Mouse (Mus musculus) Patski (cell line): ENCODE data around the gene Kdelr1. TPM values are rescaled to one million over a fixed set of nuclear protein-coding genes. Genes with fewer than 3 reads are reported as not detected.

ENCODE experiments used
- ATAC-seq: fragments of 100-300 bp; one replicate; pipeline ENCODE4 v1.8.0; 2021
- CTCF ChIA-PET: fragments of 350-600 bp; sonication (Branson Sonifier 250); formaldehyde crosslinking; loops from one replicate; lab custom pipeline; 2022; ENCODE audit warnings: inconsistent platforms; lab: Charles Lee
- POLR2A ChIA-PET: fragments of 350-600 bp; sonication (Branson Sonifier 250); formaldehyde crosslinking; loops from one replicate; lab custom pipeline; 2022; ENCODE audit warnings: antibody characterized with exemption, inconsistent platforms; lab: Charles Lee
- DNase-seq: peaks from one replicate; pipeline ENCODE4 v3.0.0-alpha.2; 2011; ENCODE audit warnings: low read depth, low spot score
- H3K27me3 ChIP-seq: fragments of 371-371 bp; one replicate; pipeline ENCODE4 v1.5.1; 2021
- CTCF ChIP-seq: fragments of 100-300 bp; IDR thresholded peaks from one replicate; pipeline ENCODE4 v1.5.1; 2021
- in situ Hi-C: fragments of 300-500 bp; cut with MboI; formaldehyde crosslinking; loops from 3 replicates; pipeline ENCODE4 v1.11.1; 2018; ENCODE audit warnings: low pct_unique_long_range_greater_than_20kb, mixed read lengths
- polyA plus RNA-seq: library from polyadenylated mRNA; unstranded; gene quantifications from one replicate; pipeline ENCODE4 v1.2.3, GENCODE M21; 2021

The Kdelr1 gene
- polyA plus RNA-seq, 1 experiment from 2014 or later = 234 TPM

- no peak for ATAC-seq
Observed at GRCm38 (mm10) chr7:45916056-45917003, 43.8 kb downstream of the Kdelr1 start.

GRCm38 (mm10) chr7:45917004-45917704 is 44.6 kb downstream of the Kdelr1 start:
- POLR2A ChIA-PET = no interaction called here
- CTCF ChIA-PET = no interaction called here
- TF ChIP-seq CTCF = no peak
- DNase-seq = no peak
- in situ Hi-C loops = no loop called here
- ATAC-seq = no peak
- no peaks in the 10 kb centered on the region for H3K27me3 ChIP-seq

More at GRCm38 (mm10) chr7:45916056-45917003, 43.8 kb downstream of the Kdelr1 start:
- no peak for TF ChIP-seq CTCF
- in situ Hi-C loops = no loop called here
- no peaks in the 10 kb centered on the region for H3K27me3 ChIP-seq
- DNase-seq = no peak
- ChIA-PET POLR2A (interaction anchor here (0.7 kb wide), 1 partner anchor 43 kb away, joined by 3 read pairs; no protein-coding TSS in a partner anchor), CTCF (no interaction called here)

GRCm38 (mm10) chr7:45917926-45918325 is 45.4 kb downstream of the Kdelr1 start:
- ATAC-seq = no peak
- no peak for DNase-seq
- ChIA-PET CTCF (no interaction called here), POLR2A (no interaction called here)
- TF ChIP-seq CTCF = no peak
- in situ Hi-C loops = no loop called here
- H3K27me3 ChIP-seq = no peaks in the 10 kb centered on the region

GRCm38 (mm10) chr7:45919083-45919671 is 46.6 kb downstream of the Kdelr1 start:
- in situ Hi-C loops = no loop called here
- DNase-seq = no peak

GRCm38 (mm10) chr7:45919761-45920160 is 47.2 kb downstream of the Kdelr1 start:
- ATAC-seq = no peak
- no peak for TF ChIP-seq CTCF
- POLR2A ChIA-PET = interaction anchor here (0.9 to 1.8 kb wide), 3 partner anchors 22 to 46 kb away, joined by 3 to 5 read pairs (median 3); no protein-coding TSS in a partner anchor
- no peaks in the 10 kb centered on the region for H3K27me3 ChIP-seq
- CTCF ChIA-PET = interaction anchor here (1.3 to 1.4 kb wide), 2 partner anchors 9 to 47 kb away, joined by 3 to 5 read pairs; partner anchors contain the start of gene Kdelr1
- no peak for DNase-seq
- in situ Hi-C loops = no loop called here

More at GRCm38 (mm10) chr7:45919083-45919671, 46.6 kb downstream of the Kdelr1 start:
- ChIA-PET CTCF (interaction anchor here (1.3 to 1.4 kb wide), 2 partner anchors 9 to 46 kb away, joined by 3 to 5 read pairs; partner anchors contain the start of gene Kdelr1), POLR2A (interaction anchor here (0.9 to 1.8 kb wide), 3 partner anchors 22 to 46 kb away, joined by 3 to 5 read pairs (median 3); no protein-coding TSS in a partner anchor)
- TF ChIP-seq CTCF = no peak
- H3K27me3 ChIP-seq = no peaks in the 10 kb centered on the region
- no peak for ATAC-seq

- CTCF ChIA-PET = no interaction called here
- H3K27me3 ChIP-seq = no peaks in the 10 kb centered on the region
- DNase-seq = peak; percentile 56
- in situ Hi-C loops = no loop called here
- no peak for TF ChIP-seq CTCF
- POLR2A ChIA-PET = interaction anchor here (1.8 kb wide), 1 partner anchor 47 kb away, joined by 5 read pairs; no protein-coding TSS in a partner anchor
- peak; percentile 60 for ATAC-seq
Observed at GRCm38 (mm10) chr7:45920583-45921241, 48.1 kb downstream of the Kdelr1 start.

GRCm38 (mm10) chr7:45921242-45921621 is 48.7 kb downstream of the Kdelr1 start, which contains the start of gene Emp3:
Gene Emp3, minus strand, starts transcription at chr7:45921404.
- DNase-seq = no peak
- ChIA-PET POLR2A (no interaction called here), CTCF (no interaction called here)
- TF ChIP-seq CTCF = no peak
- no peak for ATAC-seq
- no peaks in the 10 kb centered on the region for H3K27me3 ChIP-seq
- in situ Hi-C loops = no loop called here

GRCm38 (mm10) chr7:45921950-45922600 is 49.5 kb downstream of the Kdelr1 start:
- POLR2A ChIA-PET = no interaction called here
- CTCF ChIA-PET = interaction anchor here (1.5 kb wide), 1 partner anchor 11 kb away, joined by 5 read pairs; no protein-coding TSS in a partner anchor
- ATAC-seq (no peak), DNase-seq (no peak)
- H3K27me3 ChIP-seq = no peaks in the 10 kb centered on the region
- TF ChIP-seq CTCF = no peak
- in situ Hi-C loops = no loop called here
